ENCODE assay signal across 19 mouse cellular contexts in the genomic region with DNA sequence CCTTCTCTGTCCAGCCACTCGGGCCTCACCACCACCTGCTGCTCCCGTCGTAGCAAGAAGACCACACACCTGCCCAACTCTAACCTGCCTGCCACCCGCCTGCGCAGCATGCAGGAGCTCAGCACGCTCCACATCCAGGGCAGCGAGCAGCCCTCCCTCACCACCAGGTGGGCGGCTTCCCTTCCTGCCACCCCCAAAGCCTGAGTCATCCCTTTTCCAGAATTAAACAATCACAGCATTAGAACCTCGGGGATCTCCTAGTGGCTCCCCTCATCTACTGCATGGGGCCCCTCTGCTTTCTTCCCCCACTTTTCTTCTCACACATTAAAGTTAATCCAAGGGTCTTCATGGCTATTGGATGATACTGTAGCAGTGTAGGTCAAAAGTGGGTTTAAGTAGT. TPM values are rescaled to one million over a fixed set of nuclear protein-coding genes. Genes with fewer than 3 reads are reported as not detected.
DNase-seq lines count a peak whose midpoint lies in the region; TF ChIP-seq lines count a peak whose summit lies in the region.
"Had no signal": no experiment of that assay in that cellular context is flagged by ENCODE, and none has a peak within 500 bp of the region (broad histone marks: within the 10 kb centered on the region; RNA-seq: fewer than 3 reads in every experiment).

No protein-coding gene starts in this region.

- no peak for TF ChIP-seq RAD21 in CH12.LX (IDR thresholded peaks at IDR 0.05; ENCODE audit: low read depth, low read length)

- H3K9ac ChIP-seq in CH12.LX (ENCODE audit: insufficient read depth, low read depth): no peak overlapping the region
- H3K9ac ChIP-seq: hindbrain, embryonic 12.5 days; liver, postnatal 0 days had no signal

- intact Hi-C loops in left cerebral cortex, adult 2 months (cut with DNase I): no loop called here
- intact Hi-C loops in left cerebral cortex, postnatal 10 days (cut with DNase I): no loop called here

- no peak for TF ChIP-seq POLR2A in CH12.LX (IDR thresholded peaks at IDR 0.05; ENCODE audit: low read depth, low read length)

- 50% methylated on average over 9 of the region's 9 CpGs for WGBS in midbrain, embryonic 10.5 days

- no peak for TF ChIP-seq EP300 in CH12.LX (IDR thresholded peaks at IDR 0.05; ENCODE audit: low read length)

- no peaks in the 10 kb centered on the region for H3K79me2 ChIP-seq in CH12.LX (replicated peaks; ENCODE audit: control insufficient read depth, extremely low read depth, insufficient read depth, poor library complexity, severe bottlenecking)

- no peak overlapping the region for H3K27ac ChIP-seq in left cerebral cortex, adult 2 months
- no peak overlapping the region for H3K27ac ChIP-seq in CH12.LX (ENCODE audit: insufficient read depth, low read depth)
- H3K27ac ChIP-seq in midbrain, embryonic 10.5 days (replicated peaks): no peak overlapping the region
- H3K27ac ChIP-seq: embryonic facial prominence, embryonic 10.5 days; hindbrain, embryonic 12.5 days; kidney, postnatal 0 days had no signal

- peaks cover 12% of the 10 kb centered on the region for H3K27me3 ChIP-seq in CH12.LX (replicated peaks)
- H3K27me3 ChIP-seq in midbrain, embryonic 10.5 days (ENCODE audit: low read depth, poor library complexity, severe bottlenecking): no peaks in the 10 kb centered on the region
- H3K27me3 ChIP-seq: hindbrain, embryonic 12.5 days had no signal

- H3K4me1 ChIP-seq in CH12.LX (ENCODE audit: control insufficient read depth in 1 of 2, insufficient read depth in 2 of 2): peaks cover 2 to 3% of the 10 kb centered on the region in 2 experiments; a peak in 1 of 4 replicates
- H3K4me1 ChIP-seq in midbrain, embryonic 10.5 days: no peaks in the 10 kb centered on the region
- H3K4me1 ChIP-seq: embryonic facial prominence, embryonic 10.5 days; hindbrain, embryonic 12.5 days had no signal

- H3K4me3 ChIP-seq in left cerebral cortex, adult 2 months: no peak overlapping the region
- no peak overlapping the region for H3K4me3 ChIP-seq in CH12.LX (replicated peaks in 1 of 3; ENCODE audit: low read depth in 2 of 3, low read length in 2 of 3, poor library complexity in 1 of 3)
- H3K4me3 ChIP-seq in midbrain, embryonic 10.5 days: no peak overlapping the region
- H3K4me3 ChIP-seq: embryonic facial prominence, embryonic 10.5 days; hindbrain, embryonic 12.5 days had no signal

- in situ Hi-C loops in CH12.LX (cut with MboI; ENCODE audit: low pct_ligation_motif_present, low pct_unique_long_range_greater_than_20kb, low sequenced_read_pairs): no loop called here

- no peaks in the 10 kb centered on the region for H3K9me3 ChIP-seq in CH12.LX (replicated peaks; ENCODE audit: low read length)
- H3K9me3 ChIP-seq in midbrain, embryonic 10.5 days (replicated peaks): no peaks in the 10 kb centered on the region
- H3K9me3 ChIP-seq: embryonic facial prominence, embryonic 10.5 days; hindbrain, embryonic 12.5 days had no signal

- dilution Hi-C loops in CH12.LX (cut with MboI; ENCODE audit: extremely low pct_ligation_motif_present, extremely low pct_unique_long_range_greater_than_20kb, low sequenced_read_pairs): no loop called here

- peak overlapping the region; percentile 16 for H3K4me2 ChIP-seq in CH12.LX (ENCODE audit: insufficient read depth, low read depth, poor library complexity, severe bottlenecking)
- H3K4me2 ChIP-seq: heart, embryonic 11.5 days; hindbrain, embryonic 12.5 days had no signal

- TF ChIP-seq CTCF in left cerebral cortex, adult 2 months (IDR thresholded peaks at IDR 0.05): peak; percentile 40
- no peak for TF ChIP-seq CTCF in CH12.LX (conservative IDR thresholded peaks at IDR 0.05 in 1 of 2, IDR thresholded peaks at IDR 0.05 in 1 of 2; ENCODE audit: low read depth in 2 of 2, low read length in 2 of 2)

- no peaks in the 10 kb centered on the region for H3K36me3 ChIP-seq in CH12.LX (replicated peaks in 1 of 2; ENCODE audit: control insufficient read depth in 1 of 2, insufficient read depth in 1 of 2, low read length in 1 of 2)
- no peaks in the 10 kb centered on the region for H3K36me3 ChIP-seq in midbrain, embryonic 10.5 days
- H3K36me3 ChIP-seq: embryonic facial prominence, embryonic 10.5 days; hindbrain, embryonic 12.5 days had no signal

- DNase-seq in frontal cortex, adult 2 months (ENCODE audit: extremely low spot score in 1 of 2, low spot score in 1 of 2): peak; percentile 27 to 70
- no peak for DNase-seq in frontal cortex, postnatal 10 days (ENCODE audit: low spot score in 2 of 2)
- peak; percentile 53 to 59 for DNase-seq in left cerebral cortex, adult 2 months (ENCODE audit: extremely low spot score in 1 of 2, low spot score in 2 of 2)
- no peak for DNase-seq in left cerebral cortex, postnatal 10 days (ENCODE audit: extremely low spot score in 1 of 2, low spot score in 2 of 2)
- no peak for DNase-seq in CH12.LX (ENCODE audit: extremely low read depth)
- DNase-seq in right cerebral cortex, postnatal 36 days (ENCODE audit: low spot score in 2 of 2): peak; percentile 32 to 37
- no peak for DNase-seq in midbrain, embryonic 10.5 days (ENCODE audit: low spot score)
- DNase-seq: adrenal gland, postnatal 36 days; cerebellum, adult 8-10 months; gastrocnemius, postnatal 36 days; heart, postnatal 14 days; kidney, adult 18-20 months; liver; liver, postnatal 0 days; lung, postnatal 10 days had no signal

TF ChIP-seq in CH12.LX, 34 proteins besides CTCF, POLR2A, EP300 and RAD21:
- TF ChIP-seq JUND (conservative IDR thresholded peaks at IDR 0.05; ENCODE audit: low read depth, low read length): no peak
- no peak for TF ChIP-seq USF1 (IDR thresholded peaks at IDR 0.05; ENCODE audit: low read depth, low read length)
- no peak for TF ChIP-seq ZKSCAN1 (IDR thresholded peaks at IDR 0.05; ENCODE audit: borderline replicate concordance, low read depth, low read length)
- no peak for TF ChIP-seq ZNF384 (IDR thresholded peaks at IDR 0.05; ENCODE audit: low read depth, low read length)
- TF ChIP-seq HCFC1 (IDR thresholded peaks at IDR 0.05; ENCODE audit: low read depth, low read length): no peak
- TF ChIP-seq NRF1 (IDR thresholded peaks at IDR 0.05; ENCODE audit: low read depth, low read length): no peak
- TF ChIP-seq ZC3H11A (IDR thresholded peaks at IDR 0.05; ENCODE audit: low read depth, low read length): no peak
- no peak for TF ChIP-seq JUN (IDR thresholded peaks at IDR 0.05; ENCODE audit: insufficient read depth, low read depth, low read length)
- no peak for TF ChIP-seq MAFK (IDR thresholded peaks at IDR 0.05; ENCODE audit: insufficient replicate concordance, low read length)
- no peak for TF ChIP-seq RCOR1 (conservative IDR thresholded peaks at IDR 0.05; ENCODE audit: low read depth, low read length)
- TF ChIP-seq USF2 (conservative IDR thresholded peaks at IDR 0.05; ENCODE audit: low read depth, low read length): no peak
- TF ChIP-seq ETS1 (conservative IDR thresholded peaks at IDR 0.05; ENCODE audit: low read depth, low read length): no peak
- TF ChIP-seq ZMIZ1 (IDR thresholded peaks at IDR 0.05; ENCODE audit: low read depth, low read length): no peak
- no peak for TF ChIP-seq TBP (conservative IDR thresholded peaks at IDR 0.05; ENCODE audit: low read depth, low read length)
- no peak for TF ChIP-seq GABPA (IDR thresholded peaks at IDR 0.05; ENCODE audit: insufficient replicate concordance, low read depth, low read length)
- no peak for TF ChIP-seq MAX (IDR thresholded peaks at IDR 0.05; ENCODE audit: low read length)
- no peak for TF ChIP-seq POLR2AphosphoS2 (IDR thresholded peaks at IDR 0.05; ENCODE audit: low read depth, low read length)
- no peak for TF ChIP-seq MEF2A (IDR thresholded peaks at IDR 0.05; ENCODE audit: borderline replicate concordance, low read depth, low read length)
- no peak for TF ChIP-seq ELF1 (IDR thresholded peaks at IDR 0.05; ENCODE audit: low read depth, low read length)

RNA-seq across cellular contexts. Expression of a gene that starts 19.2 kb away (rescaled TPM):
- 10.3 and 10.8 TPM in 2 replicates for polyA plus RNA-seq in frontal cortex, adult 2 months (2012; rRNA removed)
- total RNA-seq in left cerebral cortex, adult 2 months (2021): 10 to 100 TPM; 11.7 to 12.4 TPM
- total RNA-seq in left cerebral cortex, postnatal 10 days (2021): 10 to 100 TPM; 12.2 to 14.5 TPM
- total RNA-seq in CH12.LX (2012; rRNA removed) (30.8 and 40.9 TPM in 2 replicates), CH12.LX (2014; rRNA removed) (66.5 and 76.0 TPM in 2 replicates)
- 42.0 and 50.4 TPM in 2 replicates for polyA plus RNA-seq in CH12.LX (2012; ENCODE audit: insufficient read length, low read depth)
- polyA plus RNA-seq in midbrain, embryonic 10.5 days (2016; fragmentation: Nextera tagmentation; extraction: Ambion mirVana): 51.3 and 53.5 TPM in 2 replicates

RNA-seq across cellular contexts. Expression of a gene that starts 36.2 kb away (rescaled TPM):
- polyA plus RNA-seq in frontal cortex, adult 2 months (2012; rRNA removed): 52.9 and 59.1 TPM in 2 replicates
- total RNA-seq in left cerebral cortex, adult 2 months (2021): 100 to 1,000 TPM; 115 to 118 TPM
- total RNA-seq in left cerebral cortex, postnatal 10 days (2021): 10 to 100 TPM; 41.2 to 42.6 TPM
- total RNA-seq in CH12.LX (2012; rRNA removed) (3.1 and 3.4 TPM in 2 replicates), CH12.LX (2014; rRNA removed) (0.93 and 1.0 TPM in 2 replicates)
- 1.9 and 2.5 TPM in 2 replicates for polyA plus RNA-seq in CH12.LX (2012; ENCODE audit: insufficient read length, low read depth)
- polyA plus RNA-seq in midbrain, embryonic 10.5 days (2016; fragmentation: Nextera tagmentation; extraction: Ambion mirVana): 0.90 and 1.0 TPM in 2 replicates

Comparison
In these comparisons a context has a peak if more than half of its experiments do, and no peak if none do; other contexts are left out.
1. DNase-seq: peak in frontal cortex, adult 2 months (2 of 2), left cerebral cortex, adult 2 months (2 of 2) and right cerebral cortex, postnatal 36 days (2 of 2); none in frontal cortex, postnatal 10 days (0 of 2), left cerebral cortex, postnatal 10 days (0 of 2), CH12.LX (single experiment) and midbrain, embryonic 10.5 days (single experiment).
2. RNA of a gene that starts 36.2 kb away (total RNA-seq): 115 to 118 TPM in left cerebral cortex, adult 2 months and 41.2 to 42.6 TPM in left cerebral cortex, postnatal 10 days; 0.93 to 3.4 TPM in CH12.LX; every median in the first group is over 4 times any median in the second.